Mouse (Mus musculus) small intestine, adult 2 months (tissue): ENCODE measurements around the gene Rpl31. TPM values are rescaled to one million over a fixed set of nuclear protein-coding genes. Genes with fewer than 3 reads are reported as not detected.

ENCODE experiments used
- H3K27ac ChIP-seq: fragments of 200-500 bp; 2 replicates; pipeline ENCODE4 v1.5.1; 2012; ENCODE audit warnings: low read depth, low read length, control low read depth, inconsistent platforms; ENCODE audit not compliant: insufficient read depth
- H3K27me3 ChIP-seq: fragments of 200-500 bp; 2 replicates; pipeline ENCODE4 v1.6.1; 2012; ENCODE audit warnings: mild to moderate bottlenecking, moderate library complexity, low read length, inconsistent platforms; ENCODE audit not compliant: control insufficient read depth, insufficient read depth
- H3K36me3 ChIP-seq: fragments of 200-500 bp; 2 replicates; pipeline ENCODE4 v1.6.1; 2012; ENCODE audit warnings: mild to moderate bottlenecking, low read length, control low read depth, inconsistent platforms; ENCODE audit not compliant: control insufficient read depth, insufficient read depth
- H3K4me1 ChIP-seq: fragments of 200-500 bp; 2 replicates; pipeline ENCODE4 v1.6.1; 2012; ENCODE audit warnings: low read length, inconsistent platforms, mixed read lengths; ENCODE audit not compliant: control insufficient read depth, insufficient read depth, insufficient read length
- H3K4me3 ChIP-seq: fragments of 200-500 bp; 2 replicates; pipeline ENCODE4 v1.5.1; 2012; ENCODE audit warnings: low read depth, mild to moderate bottlenecking, control low read depth, inconsistent platforms, low read length, moderate library complexity
- CTCF ChIP-seq: fragments of 200-500 bp; IDR thresholded peaks from 2 replicates; pipeline ENCODE4 v1.5.1; 2012; ENCODE audit warnings: low read depth, mild to moderate bottlenecking, control low read depth, inconsistent platforms, low read length, moderate library complexity, mixed read lengths; ENCODE audit not compliant: insufficient replicate concordance, insufficient read length; ENCODE audit errors: extremely low read depth
- POLR2A ChIP-seq: fragments of 200-500 bp; IDR thresholded peaks from 2 replicates; pipeline ENCODE4 v1.6.1; 2012; ENCODE audit warnings: low read depth, mild to moderate bottlenecking, control low read depth, inconsistent platforms, low read length, moderate library complexity
- WGBS: fragments of 180-500 bp; shearing (Covaris S2); methylation state at CpG from one replicate; pipeline ENCODE4 v1.1.7; 2018; 5-methylcytosine and 5-hydroxymethylcytosine counted together
- polyA plus RNA-seq: library from polyadenylated mRNA; depleted of rRNA; stranded (reverse); fragments of >200 nt; gene quantifications from 2 replicates; pipeline ENCODE4 v1.2.3, GENCODE M21; 2012

Gene Rpl31
- polyA plus RNA-seq, 1 experiment: 55.5 TPM

- H3K4me1 ChIP-seq: no peaks in the 10 kb centered on the region
- H3K36me3 ChIP-seq: peaks cover 4% of the 10 kb centered on the region
- no peak overlapping the region for H3K27ac ChIP-seq
- TF ChIP-seq POLR2A (no peak), CTCF (no peak)
- H3K27me3 ChIP-seq: no peaks in the 10 kb centered on the region
- WGBS: 84% methylated on average over 6 of the region's 6 CpGs
- H3K4me3 ChIP-seq: no peak overlapping the region
These were observed 30.6 kb downstream of the Rpl31 start for GRCm38 (mm10) chr1:39398284-39398683.

DNA sequence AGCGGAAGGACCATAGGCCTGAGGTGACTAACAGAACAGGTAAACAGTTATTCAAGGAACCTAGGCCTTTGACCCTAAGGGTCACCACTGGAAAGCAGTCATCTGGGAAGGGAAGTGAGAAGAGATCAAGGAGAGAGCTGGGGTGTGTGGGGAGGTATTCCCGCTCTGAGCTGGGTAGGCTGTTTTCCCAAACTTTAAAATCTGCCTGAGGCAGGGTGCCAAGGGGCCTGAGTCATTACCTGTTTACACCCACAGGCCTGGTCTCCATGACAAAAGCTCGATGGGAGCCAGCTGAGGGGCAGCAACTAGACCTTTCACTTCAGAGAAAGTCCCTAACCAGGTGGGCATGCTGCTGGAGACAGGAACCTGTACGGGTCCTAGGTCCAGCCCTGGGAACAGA is 31.6 kb downstream of the Rpl31 start:
- Histone ChIP-seq H3K4me1 (no peaks in the 10 kb centered on the region), H3K27ac (no peak overlapping the region), H3K27me3 (no peaks in the 10 kb centered on the region), H3K36me3 (peaks cover 4% of the 10 kb centered on the region), H3K4me3 (no peak overlapping the region)
- TF ChIP-seq CTCF (no peak), POLR2A (no peak)
- 69% methylated on average over 4 of the region's 4 CpGs for WGBS

DNA sequence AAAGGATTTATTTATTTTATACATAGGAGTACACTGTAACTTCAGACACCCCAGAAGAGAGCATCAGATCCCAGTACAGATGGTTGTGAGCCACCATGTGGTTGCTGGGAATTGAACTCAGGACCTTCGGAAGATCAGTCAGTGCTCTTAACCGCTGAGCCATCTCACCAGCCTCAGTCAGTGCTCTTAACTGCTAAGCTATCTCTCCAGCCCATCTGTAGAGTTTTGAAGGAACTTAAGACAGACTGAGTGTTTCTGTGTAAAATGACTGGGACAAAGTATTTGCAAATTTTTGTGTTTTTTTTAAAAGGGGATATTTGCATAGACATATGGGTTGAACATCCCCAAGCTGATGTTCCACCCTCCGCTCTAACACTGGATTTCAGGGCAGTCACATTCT is 32.5 kb downstream of the Rpl31 start:
- WGBS: 96% methylated on average over 3 of the region's 3 CpGs

GRCm38 (mm10) chr1:39407108-39407507 is 39.5 kb downstream of the Rpl31 start:
- Histone ChIP-seq H3K4me3 (no peak overlapping the region), H3K36me3 (peaks cover 7% of the 10 kb centered on the region), H3K4me1 (no peaks in the 10 kb centered on the region), H3K27ac (no peak overlapping the region), H3K27me3 (no peaks in the 10 kb centered on the region)
- TF ChIP-seq CTCF (no peak), POLR2A (no peak)
- WGBS: 73% methylated on average over 4 of the region's 4 CpGs

More for the DNA sequence above, 32.5 kb downstream of the Rpl31 start:
- Histone ChIP-seq H3K27ac (no peak overlapping the region), H3K36me3 (peaks cover 5% of the 10 kb centered on the region), H3K27me3 (no peaks in the 10 kb centered on the region), H3K4me1 (no peaks in the 10 kb centered on the region), H3K4me3 (no peak overlapping the region)
- no peak for TF ChIP-seq POLR2A
- TF ChIP-seq CTCF: no peak

- H3K36me3 ChIP-seq: 0 out of 2 replicates have a peak, but pooled peaks cover 3% of the 10 kb centered on the region
- H3K27me3 ChIP-seq: no peaks in the 10 kb centered on the region
- TF ChIP-seq CTCF (no peak), POLR2A (no peak)
- no peaks in the 10 kb centered on the region for H3K4me1 ChIP-seq
- WGBS: 77% methylated on average over 6 of the region's 6 CpGs
- no peak overlapping the region for H3K4me3 ChIP-seq
- no peak overlapping the region for H3K27ac ChIP-seq
These were observed 40.5 kb downstream of the Rpl31 start for GRCm38 (mm10) chr1:39408123-39408522.

- WGBS: 43% methylated on average over 7 of the region's 7 CpGs
- TF ChIP-seq CTCF (no peak), POLR2A (no peak)
- Histone ChIP-seq H3K27ac (0 out of 2 replicates have a peak overlapping the region, but pooled peaks have one; percentile 13), H3K36me3 (0 out of 2 replicates have a peak, but pooled peaks cover 3% of the 10 kb centered on the region), H3K27me3 (no peaks in the 10 kb centered on the region), H3K4me1 (no peaks in the 10 kb centered on the region), H3K4me3 (no peak overlapping the region)
These were observed 41.0 kb downstream of the Rpl31 start for GRCm38 (mm10) chr1:39408668-39409067.

GRCm38 (mm10) chr1:39410085-39410821 is 42.6 kb downstream of the Rpl31 start:
- H3K4me1 ChIP-seq: no peaks in the 10 kb centered on the region
- no peak overlapping the region for H3K4me3 ChIP-seq
- 78% methylated on average over 19 of the region's 19 CpGs for WGBS
- no peaks in the 10 kb centered on the region for H3K27me3 ChIP-seq
- TF ChIP-seq POLR2A (no peak), CTCF (no peak)
- 0 out of 2 replicates have a peak, but pooled peaks cover 2% of the 10 kb centered on the region for H3K36me3 ChIP-seq
- no peak overlapping the region for H3K27ac ChIP-seq

GRCm38 (mm10) chr1:39417817-39418216 is 50.2 kb downstream of the Rpl31 start:
- no peak for TF ChIP-seq CTCF
- no peak for TF ChIP-seq POLR2A
- Histone ChIP-seq H3K27ac (peak overlapping the region; percentile 46; the same call in 1 of the 2 replicates), H3K4me1 (peaks cover 4% of the 10 kb centered on the region; the same call in 1 of the 2 replicates), H3K4me3 (no peak overlapping the region), H3K36me3 (no peaks in the 10 kb centered on the region; the same call in 1 of the 2 replicates), H3K27me3 (no peaks in the 10 kb centered on the region)
- WGBS: 9% methylated on average over 12 of the region's 12 CpGs
